Mouse (Mus musculus) left cerebral cortex, adult 18-20 months (tissue): ENCODE data around the gene Sult5a1. TPM values are rescaled to one million over a fixed set of nuclear protein-coding genes. Genes with fewer than 3 reads are reported as not detected.
"Not testable (repeated sequence)": the region's sequence is repeated elsewhere in the genome, so short reads cannot be mapped to it uniquely, and the experiment has no call there.

Source experiments
- DNase-seq, 2 experiments: peaks; one replicate each; pipeline ENCODE4 v3.0.0; 2021 to 2022; ENCODE audit warnings: low spot score in 2 of 2, mixed read lengths in 1 of 2
- long read RNA-seq, 2 experiments: library from polyadenylated mRNA; stranded (forward); transcript quantifications; one replicate each; pipeline ENCODE4 v2.0.0; 2021
- total RNA-seq, 2 experiments: library from RNA; stranded (reverse); gene quantifications; 2 replicates each; pipeline ENCODE4 v1.2.3; 2021

Gene Sult5a1
- under 1 TPM in 1 of 2 experiments, not detected in 1; 0.51 TPM for total RNA-seq
- long read RNA-seq, experiment 1 = 0 reads
- long read RNA-seq, experiment 2 = 0 reads

GRCm38 (mm10) chr8:123157888-123158465 lies at the start of gene Sult5a1:
Sult5a1 (minus strand) TSS chr8:123158315.
- no peak for DNase-seq

- no peak for DNase-seq
Measured at GRCm38 (mm10) chr8:123203571-123203970, 45.5 kb upstream of the Sult5a1 start.

GRCm38 (mm10) chr8:123202288-123202687 lies 44.2 kb upstream of the Sult5a1 start:
- DNase-seq = peak; percentile 66 to 83

- DNase-seq = no peak
Measured at GRCm38 (mm10) chr8:123199864-123200263, 41.7 kb upstream of the Sult5a1 start.

GRCm38 (mm10) chr8:123197016-123197415 lies 38.9 kb upstream of the Sult5a1 start:
- DNase-seq = not testable (repeated sequence)

GRCm38 (mm10) chr8:123193771-123194170 lies 35.7 kb upstream of the Sult5a1 start:
- no peak for DNase-seq

- no peak for DNase-seq
Measured at GRCm38 (mm10) chr8:123191908-123192307, 33.8 kb upstream of the Sult5a1 start.

- DNase-seq = peak; percentile 79 to 81
Measured at GRCm38 (mm10) chr8:123190678-123191077, 32.6 kb upstream of the Sult5a1 start.

GRCm38 (mm10) chr8:123188841-123189240 lies 30.7 kb upstream of the Sult5a1 start:
- no peak for DNase-seq

GRCm38 (mm10) chr8:123188006-123188405 lies 29.9 kb upstream of the Sult5a1 start:
- DNase-seq = no peak

GRCm38 (mm10) chr8:123185566-123186409 lies 27.7 kb upstream of the Sult5a1 start, which contains the start of gene Dpep1:
Dpep1 (plus strand) TSS chr8:123186242.
- DNase-seq = no peak

- DNase-seq = no peak
Measured at GRCm38 (mm10) chr8:123181391-123181790, 23.3 kb upstream of the Sult5a1 start.

- DNase-seq = no peak
Measured at GRCm38 (mm10) chr8:123156070-123156773, 1.9 kb downstream of the Sult5a1 start.

GRCm38 (mm10) chr8:123155177-123155576 lies 2.9 kb downstream of the Sult5a1 start:
- no peak for DNase-seq

- peak; percentile 27 to 54 for DNase-seq
Measured at GRCm38 (mm10) chr8:123150737-123151171, 7.4 kb downstream of the Sult5a1 start.

- no peak for DNase-seq
Measured at GRCm38 (mm10) chr8:123146390-123146789, 11.7 kb downstream of the Sult5a1 start.

GRCm38 (mm10) chr8:123145279-123145678 lies 12.8 kb downstream of the Sult5a1 start:
- DNase-seq = no peak

GRCm38 (mm10) chr8:123141741-123142462 lies 16.2 kb downstream of the Sult5a1 start:
- peak; percentile 65 to 77 for DNase-seq

GRCm38 (mm10) chr8:123138741-123139140 lies 19.4 kb downstream of the Sult5a1 start:
- DNase-seq = no peak

GRCm38 (mm10) chr8:123137645-123138077 lies 20.5 kb downstream of the Sult5a1 start:
- peak; percentile 52 to 69 for DNase-seq

GRCm38 (mm10) chr8:123136287-123136686 lies 21.8 kb downstream of the Sult5a1 start:
- DNase-seq = no peak
